Mouse (Mus musculus) gastrocnemius, postnatal 25 days (tissue): Measurements from ENCODE around the gene Kifc1. TPM values are rescaled to one million over a fixed set of nuclear protein-coding genes. Genes with fewer than 3 reads are reported as not detected.

Source experiments
- DNase-seq: peaks from one replicate; pipeline ENCODE4 v3.0.0; 2022
- long read RNA-seq, 2 experiments: library from polyadenylated mRNA; stranded (forward); transcript quantifications; one replicate each; pipeline ENCODE4 v2.0.0; 2021
- total RNA-seq, 2 experiments: library from RNA; stranded (reverse); gene quantifications; 1 replicate in 1 of 2; 2 replicates in 1 of 2; pipeline ENCODE4 v1.2.3; 2021

Gene Kifc1
- 1 to 10 TPM in 1 of 2 experiments, under 1 TPM in 1; 0.95 to 1.0 TPM for total RNA-seq
- long read RNA-seq, experiment 1, result 0 reads
- long read RNA-seq, experiment 2, result 0 reads

- peak; percentile 100 for DNase-seq
Measured at GRCm38 (mm10) chr17:33890533-33891059, at the start of gene Kifc1. Gene Kifc1 (minus strand): TSS chr17:33890661.

GRCm38 (mm10) chr17:33938783-33939182 is 48.3 kb upstream of the Kifc1 start:
- no peak for DNase-seq

GRCm38 (mm10) chr17:33936993-33937392 is 46.5 kb upstream of the Kifc1 start:
- no peak for DNase-seq

- no peak for DNase-seq
Measured at GRCm38 (mm10) chr17:33935422-33936055, 45.1 kb upstream of the Kifc1 start.

GRCm38 (mm10) chr17:33932970-33933369 is 42.5 kb upstream of the Kifc1 start:
- no peak for DNase-seq

GRCm38 (mm10) chr17:33932448-33932847 is 42.0 kb upstream of the Kifc1 start:
- no peak for DNase-seq

GRCm38 (mm10) chr17:33931947-33932346 is 41.5 kb upstream of the Kifc1 start:
- no peak for DNase-seq

GRCm38 (mm10) chr17:33931159-33931866 is 40.9 kb upstream of the Kifc1 start:
- DNase-seq, result no peak

- no peak for DNase-seq
Measured at GRCm38 (mm10) chr17:33930280-33931158, 40.1 kb upstream of the Kifc1 start.

- peak; percentile 91 for DNase-seq
Measured at GRCm38 (mm10) chr17:33929371-33930279, 39.2 kb upstream of the Kifc1 start, which contains the start of gene Rgl2. Gene Rgl2 (plus strand): TSS chr17:33929543.

- no peak for DNase-seq
Measured at GRCm38 (mm10) chr17:33928251-33928947, 37.9 kb upstream of the Kifc1 start.

GRCm38 (mm10) chr17:33926207-33926932 is 35.9 kb upstream of the Kifc1 start:
- DNase-seq, result no peak

GRCm38 (mm10) chr17:33925406-33926116 is 35.1 kb upstream of the Kifc1 start:
- DNase-seq, result no peak

- no peak for DNase-seq
Measured at GRCm38 (mm10) chr17:33924577-33925283, 34.3 kb upstream of the Kifc1 start.

- no peak for DNase-seq
Measured at GRCm38 (mm10) chr17:33921361-33921760, 30.9 kb upstream of the Kifc1 start.

- peak; percentile 67 for DNase-seq
Measured at GRCm38 (mm10) chr17:33920282-33921097, 30.0 kb upstream of the Kifc1 start.
